Comparison of ENCODE assay signal across 8 mouse cellular contexts in genomic region chr9:108842989-108843388, GRCm38 (mm10). TPM values are rescaled to one million over a fixed set of nuclear protein-coding genes. Genes with fewer than 3 reads are reported as not detected.
DNase-seq lines count a peak whose midpoint lies in the region; ATAC-seq and TF ChIP-seq lines count a peak whose summit lies in the region.

No protein-coding gene starts in this region.

- H3K36me3 ChIP-seq in ES-Bruce4 (ENCODE audit: control insufficient read depth, insufficient read depth, low read length, poor library complexity, severe bottlenecking): no peaks in the 10 kb centered on the region
- peaks cover 92% of the 10 kb centered on the region for H3K36me3 ChIP-seq in forebrain, postnatal 0 days (ENCODE audit: insufficient read depth)
- peaks cover 5% of the 10 kb centered on the region; the same call in 1 of the 2 replicates for H3K36me3 ChIP-seq in hindbrain, embryonic 11.5 days (ENCODE audit: control insufficient read depth, insufficient read depth, low read length)
- no peaks in the 10 kb centered on the region for H3K36me3 ChIP-seq in stomach, postnatal 0 days (ENCODE audit: control insufficient read depth, insufficient read depth, low read length)

- H3K4me3 ChIP-seq in ES-Bruce4 (ENCODE audit: low read depth, low read length): peak overlapping the region; percentile 30
- no peak overlapping the region for H3K4me3 ChIP-seq in forebrain, postnatal 0 days (ENCODE audit: low read depth, low read length)
- no peak overlapping the region for H3K4me3 ChIP-seq in hindbrain, embryonic 11.5 days (ENCODE audit: low read depth, low read length)
- no peak overlapping the region for H3K4me3 ChIP-seq in stomach, postnatal 0 days (ENCODE audit: low read depth, low read length)

- no peak overlapping the region for H3K27ac ChIP-seq in ES-Bruce4 (ENCODE audit: insufficient read depth, low read length)
- H3K27ac ChIP-seq in forebrain, postnatal 0 days (ENCODE audit: low read depth, low read length): no peak overlapping the region
- H3K27ac ChIP-seq in hindbrain, embryonic 11.5 days (ENCODE audit: low read depth, low read length): no peak overlapping the region
- no peak overlapping the region for H3K27ac ChIP-seq in stomach, postnatal 0 days (replicated peaks)

- no peak for TF ChIP-seq POLR2A in ES-Bruce4 (IDR thresholded peaks at IDR 0.05; ENCODE audit: insufficient read depth, low read length)

- peak; percentile 39 for TF ChIP-seq CTCF in ES-Bruce4 (IDR thresholded peaks at IDR 0.05; ENCODE audit: low read depth, low read length)
- TF ChIP-seq CTCF in forebrain, postnatal 0 days (IDR thresholded peaks at IDR 0.05; ENCODE audit: low read depth): peak; percentile 49
- TF ChIP-seq CTCF in stomach, postnatal 0 days (IDR thresholded peaks at IDR 0.05; ENCODE audit: low read depth): peak; percentile 60

- ATAC-seq in forebrain, postnatal 0 days: peak; percentile 44; the same call in 1 of the 2 replicates
- ATAC-seq in hindbrain, embryonic 11.5 days (ENCODE audit: low FRiP score): no peak
- peak; percentile 47 for ATAC-seq in stomach, postnatal 0 days (ENCODE audit: low FRiP score, low TSS enrichment)

- H3K9me3 ChIP-seq in ES-Bruce4 (replicated peaks; ENCODE audit: control insufficient read depth, insufficient read depth, low read length, poor library complexity, severe bottlenecking): no peaks in the 10 kb centered on the region
- H3K9me3 ChIP-seq in forebrain, postnatal 0 days (ENCODE audit: low read length): no peaks in the 10 kb centered on the region
- no peaks in the 10 kb centered on the region for H3K9me3 ChIP-seq in hindbrain, embryonic 11.5 days (ENCODE audit: control insufficient read depth, low read length)
- H3K9me3 ChIP-seq in stomach, postnatal 0 days (ENCODE audit: control insufficient read depth, low read length): no peaks in the 10 kb centered on the region

- H3K4me1 ChIP-seq in ES-Bruce4 (ENCODE audit: control insufficient read depth, insufficient read depth, low read length): peaks cover 2% of the 10 kb centered on the region
- no peaks in the 10 kb centered on the region for H3K4me1 ChIP-seq in forebrain, postnatal 0 days (ENCODE audit: insufficient read depth)
- no peaks in the 10 kb centered on the region for H3K4me1 ChIP-seq in hindbrain, embryonic 11.5 days (replicated peaks; ENCODE audit: control insufficient read depth, insufficient read depth, low read length)
- H3K4me1 ChIP-seq in stomach, postnatal 0 days (replicated peaks; ENCODE audit: control insufficient read depth, insufficient read depth): no peaks in the 10 kb centered on the region

- DNase-seq in cerebellum, adult 11-12 months: peak; percentile 89
- DNase-seq in forebrain, postnatal 0 days: peak; percentile 48
- DNase-seq in hindbrain, embryonic 11.5 days (ENCODE audit: low spot score): peak; percentile 11
- DNase-seq in layer of hippocampus, postnatal 10 days (ENCODE audit: low spot score in 2 of 2): peak; percentile 67 to 73
- peak; percentile 48 for DNase-seq in lung, postnatal 14 days
- peak; percentile 60 for DNase-seq in stomach, postnatal 0 days (ENCODE audit: low spot score)
- no peak for DNase-seq in urinary bladder, adult 18-20 months (ENCODE audit: low spot score in 2 of 2)

- H3K9ac ChIP-seq in ES-Bruce4 (ENCODE audit: low read depth, poor library complexity, severe bottlenecking): no peak overlapping the region
- H3K9ac ChIP-seq in forebrain, postnatal 0 days: no peak overlapping the region
- H3K9ac ChIP-seq in hindbrain, embryonic 11.5 days (ENCODE audit: low read depth, low read length): no peak overlapping the region
- H3K9ac ChIP-seq in stomach, postnatal 0 days (ENCODE audit: low read length): no peak overlapping the region

- TF ChIP-seq EP300 in ES-Bruce4 (IDR thresholded peaks at IDR 0.05; ENCODE audit: insufficient read depth, low read depth, low read length): 0 out of 2 replicates have a peak, but pooled peaks have one; percentile 34
- no peak for TF ChIP-seq EP300 in stomach, postnatal 0 days (optimal IDR thresholded peaks at IDR 0.05)

- H3K4me2 ChIP-seq in forebrain, postnatal 0 days (ENCODE audit: low read depth): no peak overlapping the region
- no peak overlapping the region for H3K4me2 ChIP-seq in hindbrain, embryonic 11.5 days (replicated peaks; ENCODE audit: low read depth, low read length)
- 0 out of 2 replicates have a peak overlapping the region, but pooled peaks have one; percentile 1 for H3K4me2 ChIP-seq in stomach, postnatal 0 days (replicated peaks; ENCODE audit: low read depth)

- 19% methylated on average over 14 of the region's 14 CpGs for WGBS in forebrain, postnatal 0 days
- 23% methylated on average over 14 of the region's 14 CpGs for WGBS in hindbrain, embryonic 11.5 days
- WGBS in stomach, postnatal 0 days: 13% methylated on average over 14 of the region's 14 CpGs

- H3K27me3 ChIP-seq in ES-Bruce4 (ENCODE audit: control insufficient read depth, insufficient read depth, low read length, poor library complexity, severe bottlenecking): no peaks in the 10 kb centered on the region
- H3K27me3 ChIP-seq in forebrain, postnatal 0 days (ENCODE audit: insufficient read depth, low read length): no peaks in the 10 kb centered on the region
- no peaks in the 10 kb centered on the region for H3K27me3 ChIP-seq in hindbrain, embryonic 11.5 days (ENCODE audit: control insufficient read depth, insufficient read depth, low read length)
- H3K27me3 ChIP-seq in stomach, postnatal 0 days (ENCODE audit: control insufficient read depth, insufficient read depth, low read length): no peaks in the 10 kb centered on the region

RNA-seq across cellular contexts. Expression of gene Slc26a6, which starts 10.1 kb away (rescaled TPM):
- polyA plus RNA-seq in ES-Bruce4 (2011; ENCODE audit: insufficient read depth, insufficient read length, low read depth, missing spikeins): 8.2 and 8.3 TPM in 2 replicates
- total RNA-seq in forebrain, postnatal 0 days (2014; rRNA removed): 19.4 and 29.6 TPM in 2 replicates
- polyA plus RNA-seq in forebrain, postnatal 0 days (2015; fragmentation: Nextera tagmentation; extraction: Ambion mirVana): 15.9 and 18.0 TPM in 2 replicates
- polyA plus RNA-seq in hindbrain, embryonic 11.5 days (2014; fragmentation: Nextera tagmentation; extraction: Ambion mirVana): 9.8 and 13.7 TPM in 2 replicates
- 10 to 100 TPM; 35.8 to 38.1 TPM for total RNA-seq in layer of hippocampus, postnatal 10 days (2021)
- 8.0 and 8.2 TPM in 2 replicates for polyA plus RNA-seq in stomach, postnatal 0 days (2015; fragmentation: Nextera tagmentation; extraction: Ambion mirVana)

RNA-seq across cellular contexts. Expression of gene Celsr3, which starts 16.9 kb away (rescaled TPM):
- polyA plus RNA-seq in ES-Bruce4 (2011; ENCODE audit: insufficient read depth, insufficient read length, low read depth, missing spikeins): 3.5 and 6.2 TPM in 2 replicates
- total RNA-seq in forebrain, postnatal 0 days (2014; rRNA removed): 43.0 and 52.2 TPM in 2 replicates
- polyA plus RNA-seq in forebrain, postnatal 0 days (2015; fragmentation: Nextera tagmentation; extraction: Ambion mirVana): 3.9 and 6.8 TPM in 2 replicates
- 10.1 and 16.8 TPM in 2 replicates for polyA plus RNA-seq in hindbrain, embryonic 11.5 days (2014; fragmentation: Nextera tagmentation; extraction: Ambion mirVana)
- 10 to 100 TPM; 64.6 to 78.9 TPM for total RNA-seq in layer of hippocampus, postnatal 10 days (2021)
- polyA plus RNA-seq in stomach, postnatal 0 days (2015; fragmentation: Nextera tagmentation; extraction: Ambion mirVana): 0.15 and 0.22 TPM in 2 replicates

RNA-seq across cellular contexts. Expression of gene Nckipsd, which starts 34.8 kb away (rescaled TPM):
- 10.3 and 11.8 TPM in 2 replicates for polyA plus RNA-seq in ES-Bruce4 (2011; ENCODE audit: insufficient read depth, insufficient read length, low read depth, missing spikeins)
- total RNA-seq in forebrain, postnatal 0 days (2014; rRNA removed): 27.4 and 27.6 TPM in 2 replicates
- polyA plus RNA-seq in forebrain, postnatal 0 days (2015; fragmentation: Nextera tagmentation; extraction: Ambion mirVana): 18.6 and 24.5 TPM in 2 replicates
- polyA plus RNA-seq in hindbrain, embryonic 11.5 days (2014; fragmentation: Nextera tagmentation; extraction: Ambion mirVana): 10.5 and 13.0 TPM in 2 replicates
- 10 to 100 TPM; 40.7 to 43.4 TPM for total RNA-seq in layer of hippocampus, postnatal 10 days (2021)
- 7.9 and 8.5 TPM in 2 replicates for polyA plus RNA-seq in stomach, postnatal 0 days (2015; fragmentation: Nextera tagmentation; extraction: Ambion mirVana)

RNA-seq across cellular contexts. Expression of gene Ip6k2, which starts 59.4 kb away (rescaled TPM):
- polyA plus RNA-seq in ES-Bruce4 (2011; ENCODE audit: insufficient read depth, insufficient read length, low read depth, missing spikeins): 37.4 and 39.5 TPM in 2 replicates
- total RNA-seq in forebrain, postnatal 0 days (2014; rRNA removed): 136 and 140 TPM in 2 replicates
- polyA plus RNA-seq in forebrain, postnatal 0 days (2015; fragmentation: Nextera tagmentation; extraction: Ambion mirVana): 218 and 226 TPM in 2 replicates
- 122 and 136 TPM in 2 replicates for polyA plus RNA-seq in hindbrain, embryonic 11.5 days (2014; fragmentation: Nextera tagmentation; extraction: Ambion mirVana)
- 100 to 1,000 TPM; 180 to 190 TPM for total RNA-seq in layer of hippocampus, postnatal 10 days (2021)
- 35.7 and 37.8 TPM in 2 replicates for polyA plus RNA-seq in stomach, postnatal 0 days (2015; fragmentation: Nextera tagmentation; extraction: Ambion mirVana)

Comparison
In these comparisons a context has a peak if more than half of its experiments do, and no peak if none do; other contexts are left out.
1. DNase-seq: peak in cerebellum, adult 11-12 months (single experiment), forebrain, postnatal 0 days (single experiment), hindbrain, embryonic 11.5 days (single experiment), layer of hippocampus, postnatal 10 days (2 of 2), lung, postnatal 14 days (single experiment) and stomach, postnatal 0 days (single experiment); none in urinary bladder, adult 18-20 months (0 of 2).
2. Peak in every context shown above with its lines, with median percentiles within 50 percentile points of each other: CTCF ChIP-seq.